Mouse (Mus musculus) forebrain, postnatal 0 days (tissue): ENCODE results near the gene Igf1r. TPM values are rescaled to one million over a fixed set of nuclear protein-coding genes. Genes with fewer than 3 reads are reported as not detected.

ENCODE experiments used
- ATAC-seq: fragments of 200-750 bp; cut with Nextera tagmentation; 2 replicates; pipeline ENCODE4 v1.8.0; 2017; ENCODE audit warnings: mild to moderate bottlenecking, moderate library complexity
- DNase-seq: peaks from one replicate; pipeline ENCODE4 v3.0.0-alpha.2; 2015
- H3K27ac ChIP-seq: fragments of 300-500 bp; sonication (generic); 2 replicates; pipeline ENCODE4 v1.5.1; 2014; ENCODE audit warnings: low read depth, mild to moderate bottlenecking, antibody characterized with exemption, low read length, moderate library complexity, mixed read lengths
- H3K27me3 ChIP-seq: fragments of 300-500 bp; sonication (generic); 2 replicates; pipeline ENCODE4 v1.6.1; 2014; ENCODE audit warnings: mild to moderate bottlenecking, low read length, mixed read lengths; ENCODE audit not compliant: insufficient read depth
- H3K36me3 ChIP-seq: fragments of 300-500 bp; sonication (generic); 2 replicates; pipeline ENCODE4 v1.6.1; 2014; ENCODE audit warnings: mild to moderate bottlenecking, moderate library complexity; ENCODE audit not compliant: insufficient read depth
- H3K4me1 ChIP-seq: fragments of 300-500 bp; sonication (generic); 2 replicates; pipeline ENCODE4 v1.6.1; 2014; ENCODE audit warnings: antibody characterized with exemption; ENCODE audit not compliant: insufficient read depth
- H3K4me2 ChIP-seq: fragments of 300-500 bp; sonication (generic); 2 replicates; pipeline ENCODE4 v1.6.1; 2014; ENCODE audit warnings: low read depth, mild to moderate bottlenecking, moderate library complexity
- H3K4me3 ChIP-seq: fragments of 300-500 bp; sonication (generic); 2 replicates; pipeline ENCODE4 v1.5.1; 2014; ENCODE audit warnings: low read depth, low read length, mixed read lengths
- H3K9ac ChIP-seq: fragments of 300-500 bp; sonication (generic); 2 replicates; pipeline ENCODE4 v1.6.1; 2014; ENCODE audit warnings: mild to moderate bottlenecking
- H3K9me3 ChIP-seq: fragments of 300-500 bp; sonication (generic); 2 replicates; pipeline ENCODE4 v1.6.1; 2016; ENCODE audit warnings: low read length
- CTCF ChIP-seq: sonication (generic); IDR thresholded peaks from 2 replicates; pipeline ENCODE4 v1.5.1; 2016; ENCODE audit warnings: antibody characterized with exemption, control low read depth, low read depth
- WGBS: fragments of 180-500 bp; shearing (Covaris S2); extraction: QIAGEN DNeasy Blood & Tissue Kit; methylation state at CpG from one replicate; pipeline ENCODE4 v1.1.7; 2014; 5-methylcytosine and 5-hydroxymethylcytosine counted together
- polyA plus RNA-seq: library from polyadenylated mRNA; unstranded; fragments of >200 nt; fragmentation: Nextera tagmentation; extraction: Ambion mirVana; gene quantifications from 2 replicates; pipeline ENCODE4 v1.2.1, GENCODE M21; 2015
- total RNA-seq: library from RNA; depleted of rRNA; stranded (reverse); fragments of >200 nt; gene quantifications from 2 replicates; pipeline ENCODE4 v1.2.3, GENCODE M21; 2014

The Igf1r gene
- total and polyA plus RNA-seq, 2 experiments from 2014 or later: 12.8 to 37.8 TPM

GRCm38 (mm10) chr7:68122418-68122817 is 169.8 kb downstream of the Igf1r start:
- H3K36me3 ChIP-seq: no peaks in the 10 kb centered on the region
- H3K4me2 ChIP-seq: no peak overlapping the region
- ATAC-seq (no peak), DNase-seq (no peak)
- no peak for TF ChIP-seq CTCF
- H3K27me3 ChIP-seq: no peaks in the 10 kb centered on the region
- no peaks in the 10 kb centered on the region for H3K9me3 ChIP-seq
- no peak overlapping the region for H3K27ac ChIP-seq
- no peak overlapping the region for H3K9ac ChIP-seq
- no peak overlapping the region for H3K4me3 ChIP-seq
- no peaks in the 10 kb centered on the region for H3K4me1 ChIP-seq
- WGBS: 85% methylated on average over 3 of the region's 3 CpGs

GRCm38 (mm10) chr7:68125347-68125746 is 172.7 kb downstream of the Igf1r start:
- Histone ChIP-seq H3K36me3 (no peaks in the 10 kb centered on the region), H3K4me2 (no peak overlapping the region), H3K9ac (no peak overlapping the region), H3K9me3 (no peaks in the 10 kb centered on the region), H3K27me3 (no peaks in the 10 kb centered on the region), H3K4me3 (no peak overlapping the region), H3K4me1 (peaks cover 10% of the 10 kb centered on the region), H3K27ac (no peak overlapping the region)
- ATAC-seq (no peak), DNase-seq (no peak)
- TF ChIP-seq CTCF: no peak
- WGBS: 81% methylated on average over 2 of the region's 2 CpGs

- Histone ChIP-seq H3K9me3 (no peaks in the 10 kb centered on the region), H3K9ac (peak overlapping the region; percentile 54; the same call in 1 of the 2 replicates), H3K4me2 (peak overlapping the region; percentile 67), H3K27ac (peak overlapping the region; percentile 94), H3K4me3 (peak overlapping the region; percentile 55), H3K36me3 (no peaks in the 10 kb centered on the region), H3K4me1 (peaks cover 18% of the 10 kb centered on the region), H3K27me3 (no peaks in the 10 kb centered on the region)
- ATAC-seq: peak; percentile 23
- DNase-seq: peak; percentile 62
- peak; percentile 80 for TF ChIP-seq CTCF
- 30% methylated on average over 6 of the region's 6 CpGs for WGBS
Observed at GRCm38 (mm10) chr7:68127799-68128261, 175.2 kb downstream of the Igf1r start.

- Histone ChIP-seq H3K4me3 (peak overlapping the region; percentile 55), H3K4me1 (peaks cover 18% of the 10 kb centered on the region), H3K9me3 (no peaks in the 10 kb centered on the region), H3K36me3 (no peaks in the 10 kb centered on the region), H3K27me3 (no peaks in the 10 kb centered on the region), H3K27ac (peak overlapping the region; percentile 94), H3K9ac (peak overlapping the region; percentile 54), H3K4me2 (peak overlapping the region; percentile 67)
- ATAC-seq (peak; percentile 8), DNase-seq (peak; percentile 67)
- no peak for TF ChIP-seq CTCF
- 6% methylated on average over 7 of the region's 7 CpGs for WGBS
Observed at GRCm38 (mm10) chr7:68128271-68128674, 175.6 kb downstream of the Igf1r start.

GRCm38 (mm10) chr7:68129077-68129511 is 176.5 kb downstream of the Igf1r start:
- Histone ChIP-seq H3K9ac (peak overlapping the region; percentile 68), H3K27ac (peak overlapping the region; percentile 94), H3K27me3 (no peaks in the 10 kb centered on the region), H3K36me3 (no peaks in the 10 kb centered on the region), H3K4me2 (peak overlapping the region; percentile 67), H3K4me1 (peaks cover 18% of the 10 kb centered on the region), H3K4me3 (peak overlapping the region; percentile 55), H3K9me3 (no peaks in the 10 kb centered on the region)
- under 1% methylated on average over 19 of the region's 19 CpGs for WGBS
- no peak for TF ChIP-seq CTCF
- ATAC-seq (peak; percentile 95), DNase-seq (peak; percentile 99)

GRCm38 (mm10) chr7:68129546-68130253 is 177.1 kb downstream of the Igf1r start:
- ATAC-seq (peak; percentile 52), DNase-seq (peak; percentile 96)
- under 1% methylated on average over 19 of the region's 19 CpGs for WGBS
- Histone ChIP-seq H3K9me3 (no peaks in the 10 kb centered on the region), H3K4me2 (peak overlapping the region; percentile 67), H3K36me3 (no peaks in the 10 kb centered on the region), H3K9ac (peak overlapping the region; percentile 68), H3K27me3 (no peaks in the 10 kb centered on the region), H3K4me1 (peaks cover 18% of the 10 kb centered on the region), H3K4me3 (peak overlapping the region; percentile 55), H3K27ac (peak overlapping the region; percentile 94)
- TF ChIP-seq CTCF: peak; percentile 35; the same call in 1 of the 2 replicates

GRCm38 (mm10) chr7:68130950-68131580 is 178.4 kb downstream of the Igf1r start:
- Histone ChIP-seq H3K36me3 (no peaks in the 10 kb centered on the region), H3K9ac (no peak overlapping the region), H3K4me2 (no peak overlapping the region), H3K4me3 (no peak overlapping the region), H3K27ac (no peak overlapping the region), H3K4me1 (peaks cover 18% of the 10 kb centered on the region), H3K9me3 (no peaks in the 10 kb centered on the region), H3K27me3 (no peaks in the 10 kb centered on the region)
- no peak for DNase-seq
- no peak for ATAC-seq
- WGBS: 47% methylated on average over 13 of the region's 13 CpGs
- no peak for TF ChIP-seq CTCF
